Mouse (Mus musculus) megakaryocyte, embryonic 14.5 days (primary cell): ENCODE results near the gene Cd81. TPM values are rescaled to one million over a fixed set of nuclear protein-coding genes. Genes with fewer than 3 reads are reported as not detected.
A peak's percentile ranks its signal among the peaks of the same experiment; 100 is the strongest.

Experiments
- H3K27me3 ChIP-seq: replicated peaks from 2 replicates; pipeline ENCODE3; 2012; ENCODE audit warnings: inconsistent platforms
- H3K36me3 ChIP-seq: replicated peaks from 2 replicates; pipeline ENCODE3; 2012; ENCODE audit warnings: low read length, inconsistent platforms, mixed read lengths
- H3K4me1 ChIP-seq: 2 replicates; pipeline ENCODE4 v1.6.1; 2012; ENCODE audit warnings: inconsistent platforms
- H3K4me3 ChIP-seq: replicated peaks from 2 replicates; pipeline ENCODE3; 2012; ENCODE audit warnings: moderate library complexity, mild to moderate bottlenecking, inconsistent platforms
- H3K9me3 ChIP-seq: 2 replicates; pipeline ENCODE4 v1.6.1; 2012; ENCODE audit warnings: inconsistent platforms
- FLI1 ChIP-seq: IDR thresholded peaks from 2 replicates; pipeline ENCODE4 v1.6.1; 2012; ENCODE audit warnings: low read length, inconsistent platforms, mixed read lengths
- GATA1 ChIP-seq: IDR thresholded peaks from 3 replicates; pipeline ENCODE4 v1.6.1; 2012; ENCODE audit warnings: mixed read lengths, low read length, inconsistent platforms, borderline replicate concordance
- polyA plus RNA-seq: library from polyadenylated mRNA; stranded (reverse); fragments of >175 nt; gene quantifications from 2 replicates; pipeline ENCODE4 v1.2.3, GENCODE M21; 2012; ENCODE audit warnings: low replicate concordance; ENCODE audit not compliant: insufficient read depth

The Cd81 gene
- polyA plus RNA-seq, 1 experiment, result 774 TPM

DNA sequence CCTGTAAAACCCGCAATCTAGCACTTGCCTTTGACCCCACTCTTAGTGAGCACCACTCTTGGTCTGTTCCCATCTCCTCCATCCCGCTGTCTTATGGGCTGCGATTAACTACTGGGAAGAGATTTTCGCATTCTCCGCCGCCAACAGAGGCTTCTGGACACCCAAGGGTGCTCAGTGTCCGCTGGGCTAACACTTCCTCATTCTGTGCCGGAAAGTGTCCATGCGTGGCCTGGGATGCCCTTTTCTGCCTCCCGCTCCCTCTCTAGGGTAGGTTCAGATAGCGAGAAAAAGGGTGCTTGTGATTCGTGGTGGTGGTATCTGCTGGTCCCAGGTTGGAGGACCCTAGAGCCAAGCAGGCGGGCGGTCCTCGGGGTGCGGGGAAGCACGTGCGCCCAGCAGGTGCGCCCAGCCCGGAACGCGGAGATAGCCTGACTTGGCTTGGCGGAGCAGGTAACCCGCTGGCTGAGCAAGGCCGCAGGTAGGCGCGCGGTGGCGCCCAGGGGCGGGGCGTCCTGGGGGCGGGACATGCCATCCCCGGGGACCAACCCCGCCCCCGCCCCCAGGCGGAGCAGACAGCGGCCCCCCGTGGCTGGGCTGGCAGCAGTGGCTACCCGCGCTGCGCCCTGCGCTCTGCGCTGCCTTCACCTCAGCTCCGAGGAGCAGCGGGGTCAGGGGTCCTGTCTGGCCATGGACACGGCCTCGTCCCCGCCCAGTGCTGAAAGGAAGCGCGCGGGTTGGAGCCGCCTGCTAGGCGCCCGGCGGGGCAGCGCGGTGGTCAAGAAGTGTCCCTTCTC lies 54.3 kb downstream of the Cd81 start:
- peak overlapping the region; percentile 69 for H3K4me3 ChIP-seq
- peaks cover 96% of the 10 kb centered on the region for H3K27me3 ChIP-seq
- no peak for TF ChIP-seq FLI1
- TF ChIP-seq GATA1, result no peak
- H3K9me3 ChIP-seq, result no peaks in the 10 kb centered on the region
- H3K36me3 ChIP-seq, result no peaks in the 10 kb centered on the region
- H3K4me1 ChIP-seq, result peaks cover 6% of the 10 kb centered on the region; the same call in 1 of the 2 replicates

DNA sequence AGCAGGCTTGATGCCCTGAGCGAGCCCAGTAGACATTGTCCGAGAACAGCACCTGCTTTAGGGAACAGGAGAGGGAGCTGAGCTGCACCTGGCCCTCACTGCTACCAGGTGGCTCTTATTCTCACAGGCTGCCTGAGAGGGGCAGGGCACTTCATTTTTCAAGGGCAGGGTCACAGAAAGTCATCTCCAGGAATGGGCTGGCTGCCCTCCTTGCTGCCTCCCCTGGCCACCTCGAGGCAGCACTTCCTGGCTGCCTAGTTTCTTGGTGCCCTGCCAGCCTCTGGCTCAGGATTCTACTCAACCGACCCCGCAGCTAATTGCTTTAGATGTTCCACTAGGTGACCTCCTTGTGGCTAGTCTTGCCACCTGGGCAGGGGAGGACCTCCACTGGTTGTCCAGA lies 55.7 kb downstream of the Cd81 start:
- Histone ChIP-seq H3K36me3 (no peaks in the 10 kb centered on the region), H3K27me3 (peaks cover 94% of the 10 kb centered on the region), H3K4me3 (no peak overlapping the region), H3K4me1 (peaks cover 6% of the 10 kb centered on the region; the same call in 1 of the 2 replicates), H3K9me3 (no peaks in the 10 kb centered on the region)
- TF ChIP-seq FLI1, result no peak
- no peak for TF ChIP-seq GATA1

DNA sequence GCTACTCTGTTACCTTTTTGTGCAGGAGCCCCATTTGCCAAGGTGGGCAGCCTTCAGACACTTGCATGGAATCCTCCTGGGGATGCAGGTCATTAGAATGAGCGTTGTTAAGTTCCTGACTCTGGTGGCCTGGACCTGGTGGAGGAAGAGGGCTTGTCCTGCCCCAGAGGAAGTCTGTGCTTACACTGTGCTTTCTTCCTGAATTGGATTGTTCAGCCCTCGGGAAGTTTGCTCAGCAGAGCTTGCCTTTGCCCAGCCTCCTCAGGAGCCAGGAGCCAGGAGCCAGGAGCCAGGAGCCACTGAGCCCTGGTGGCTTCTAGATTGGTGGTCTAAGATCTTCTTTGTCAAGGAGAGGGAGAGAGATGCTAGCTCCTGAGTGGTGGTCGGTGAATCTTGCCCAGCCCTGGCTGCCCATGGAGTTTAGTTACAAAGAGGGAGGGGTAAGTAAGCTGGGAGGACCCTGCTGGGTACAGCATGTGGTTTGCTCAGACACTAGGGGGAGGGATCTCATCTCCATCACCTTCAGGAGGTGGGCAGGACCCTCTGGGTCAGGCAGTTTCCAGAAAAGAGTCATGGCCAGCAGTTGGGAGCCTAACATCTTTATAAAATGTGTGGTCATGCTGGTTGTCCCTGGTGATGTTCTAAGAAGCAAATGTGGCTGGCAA lies 56.6 kb downstream of the Cd81 start:
- Histone ChIP-seq H3K36me3 (no peaks in the 10 kb centered on the region), H3K4me1 (peaks cover 6% of the 10 kb centered on the region; the same call in 1 of the 2 replicates), H3K27me3 (peaks cover 92% of the 10 kb centered on the region), H3K9me3 (no peaks in the 10 kb centered on the region), H3K4me3 (no peak overlapping the region)
- TF ChIP-seq GATA1, result no peak
- no peak for TF ChIP-seq FLI1

DNA sequence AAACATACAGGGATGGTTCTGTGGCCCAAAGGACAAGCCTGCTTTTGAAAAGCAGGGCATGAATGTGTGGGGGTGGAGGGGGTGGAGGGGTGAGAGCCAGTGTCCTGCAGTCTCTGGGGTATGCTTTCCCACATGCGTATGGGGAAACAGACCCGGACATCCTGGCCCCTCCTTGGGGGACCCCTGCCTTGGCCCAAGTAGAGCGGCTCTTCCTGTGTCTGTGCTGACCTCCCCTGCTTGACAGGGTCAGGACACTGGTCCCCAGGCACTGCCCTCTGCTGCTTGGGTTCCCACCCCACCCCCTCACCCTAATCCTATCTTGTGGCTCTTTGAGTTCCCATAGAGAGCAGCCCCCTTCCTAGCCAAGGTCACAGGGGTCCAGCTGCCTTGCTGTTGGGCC lies 57.2 kb downstream of the Cd81 start:
- Histone ChIP-seq H3K27me3 (peaks cover 87% of the 10 kb centered on the region), H3K36me3 (no peaks in the 10 kb centered on the region), H3K4me1 (peaks cover 6% of the 10 kb centered on the region; the same call in 1 of the 2 replicates), H3K4me3 (no peak overlapping the region), H3K9me3 (peaks cover 1% of the 10 kb centered on the region)
- no peak for TF ChIP-seq GATA1
- no peak for TF ChIP-seq FLI1

DNA sequence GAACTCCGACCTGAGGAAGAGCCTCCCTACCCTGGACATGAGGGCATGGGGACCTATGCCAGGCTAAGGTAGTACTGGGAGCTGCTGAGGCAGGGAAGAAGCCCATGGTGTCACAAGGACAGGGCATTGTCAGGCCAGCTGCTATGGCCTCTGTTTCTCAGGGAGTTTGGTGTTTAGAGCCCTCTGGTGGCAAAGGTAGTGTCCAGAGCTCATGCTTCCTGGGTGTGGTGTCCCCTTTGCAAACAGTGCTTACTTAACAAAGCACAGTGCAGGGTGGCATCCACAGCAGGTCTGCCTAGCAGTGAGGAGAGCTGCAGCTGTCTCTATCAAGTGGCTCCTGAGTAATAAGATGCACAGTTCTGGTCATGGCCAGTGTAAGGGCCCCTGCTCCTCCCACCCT lies 58.3 kb downstream of the Cd81 start:
- Histone ChIP-seq H3K4me1 (peaks cover 6% of the 10 kb centered on the region; the same call in 1 of the 2 replicates), H3K4me3 (no peak overlapping the region), H3K36me3 (no peaks in the 10 kb centered on the region), H3K27me3 (peaks cover 79% of the 10 kb centered on the region), H3K9me3 (peaks cover 6% of the 10 kb centered on the region)
- TF ChIP-seq GATA1 (no peak), FLI1 (no peak)

DNA sequence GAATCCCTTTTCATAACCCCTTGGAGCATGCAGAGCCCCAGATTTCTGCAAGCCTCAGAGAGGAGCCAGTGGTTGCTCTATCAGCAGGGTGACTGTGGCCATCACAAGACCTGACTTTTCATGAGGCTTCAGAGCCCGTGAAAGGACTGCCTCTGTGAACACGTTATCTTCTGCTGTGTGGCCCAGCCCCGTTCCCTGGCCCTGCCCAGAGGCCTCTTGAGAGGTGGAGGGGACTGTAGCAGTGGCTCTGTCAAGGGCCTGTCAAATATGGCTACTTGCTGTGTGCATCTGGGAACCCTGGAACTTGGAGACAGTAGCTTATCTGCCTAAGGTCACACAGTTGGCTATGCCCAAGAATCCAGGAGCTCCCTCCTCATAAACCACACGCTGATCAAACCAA lies 59.2 kb downstream of the Cd81 start:
- Histone ChIP-seq H3K27me3 (peaks cover 74% of the 10 kb centered on the region), H3K4me3 (no peak overlapping the region), H3K4me1 (peaks cover 5% of the 10 kb centered on the region; the same call in 1 of the 2 replicates), H3K36me3 (no peaks in the 10 kb centered on the region), H3K9me3 (peaks cover 6% of the 10 kb centered on the region)
- no peak for TF ChIP-seq GATA1
- no peak for TF ChIP-seq FLI1

DNA sequence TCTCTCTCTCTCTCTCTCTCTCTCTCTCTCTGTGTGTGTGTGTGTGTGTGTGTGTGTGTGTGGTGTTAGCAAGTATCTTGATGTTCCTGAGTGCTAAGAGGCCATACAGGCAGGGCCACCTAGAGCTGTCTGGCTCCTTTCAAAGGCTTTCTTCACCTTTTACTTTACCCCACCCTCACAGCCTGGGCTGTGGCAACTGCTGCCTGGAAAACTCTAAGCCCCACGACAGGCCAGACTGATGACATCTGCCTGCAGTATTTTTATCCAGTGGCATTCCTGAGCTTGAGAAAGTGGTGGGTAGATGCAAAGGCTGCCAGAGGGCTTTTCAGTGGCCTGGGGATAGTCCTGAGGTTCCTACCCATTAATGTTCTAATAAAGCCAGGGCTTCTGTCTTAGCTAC lies 59.9 kb downstream of the Cd81 start:
- TF ChIP-seq GATA1, result no peak
- TF ChIP-seq FLI1, result no peak
- Histone ChIP-seq H3K4me3 (no peak overlapping the region), H3K4me1 (no peaks in the 10 kb centered on the region; the same call in 1 of the 2 replicates), H3K27me3 (peaks cover 67% of the 10 kb centered on the region), H3K9me3 (peaks cover 6% of the 10 kb centered on the region), H3K36me3 (no peaks in the 10 kb centered on the region)

DNA sequence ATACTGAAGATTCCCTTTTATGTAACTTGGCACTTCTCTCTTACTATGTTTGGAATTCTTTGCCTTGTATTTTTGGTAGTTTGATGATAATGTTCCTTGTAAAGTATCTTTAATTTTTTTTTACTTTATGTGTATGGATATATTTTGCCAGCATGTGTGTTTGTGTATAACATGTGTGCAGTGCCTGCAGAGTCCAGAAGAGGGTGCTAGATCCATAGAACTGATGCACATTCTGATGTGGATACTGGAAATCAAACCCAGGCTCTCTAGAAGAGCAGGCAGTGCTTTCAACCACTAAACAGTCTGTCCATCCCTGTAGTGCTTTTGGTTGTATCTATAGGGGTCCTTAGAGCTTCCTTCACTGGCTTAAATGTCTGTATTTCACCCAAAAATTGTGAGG lies 62.2 kb downstream of the Cd81 start:
- peaks cover 6% of the 10 kb centered on the region for H3K9me3 ChIP-seq
- no peak for TF ChIP-seq FLI1
- H3K4me3 ChIP-seq, result no peak overlapping the region
- H3K4me1 ChIP-seq, result peaks cover 3% of the 10 kb centered on the region; the same call in 1 of the 2 replicates
- peaks cover 63% of the 10 kb centered on the region for H3K27me3 ChIP-seq
- no peaks in the 10 kb centered on the region for H3K36me3 ChIP-seq

DNA sequence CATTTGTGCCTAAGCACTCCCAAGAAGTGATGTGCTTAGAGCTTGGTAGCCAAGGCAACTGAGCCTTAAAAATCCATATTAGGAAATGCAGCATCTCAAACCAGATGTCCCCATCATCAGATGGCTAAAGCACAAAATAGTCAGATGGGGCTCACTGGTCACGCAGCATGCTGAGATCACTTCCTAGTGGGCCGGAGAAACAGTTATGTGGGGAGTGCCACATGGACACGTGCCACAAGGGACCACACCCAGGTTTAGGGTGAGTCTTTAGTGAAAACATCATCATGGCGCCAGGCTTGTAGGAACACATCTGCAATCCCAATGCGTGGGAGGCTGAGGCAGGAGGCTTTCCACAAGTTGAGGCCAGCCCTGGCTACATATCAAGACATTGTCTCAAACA lies 64.0 kb downstream of the Cd81 start:
- Histone ChIP-seq H3K27me3 (peaks cover 62% of the 10 kb centered on the region), H3K36me3 (no peaks in the 10 kb centered on the region)

More for the DNA sequence above, 64.0 kb downstream of the Cd81 start:
- no peak overlapping the region for H3K4me3 ChIP-seq
- no peak for TF ChIP-seq GATA1
- no peak for TF ChIP-seq FLI1
- peaks cover 6% of the 10 kb centered on the region; the same call in 1 of the 2 replicates for H3K4me1 ChIP-seq
- H3K9me3 ChIP-seq, result peaks cover 6% of the 10 kb centered on the region

Other genes with a start within 250 kb of the Cd81 start
- not detected in 2 replicates for gene Th, start 121.6 kb upstream of the Cd81 start, polyA plus RNA-seq
- gene Ascl2, start 83.5 kb upstream of the Cd81 start, polyA plus RNA-seq, result 2.4 and 6.3 TPM in 2 replicates
- gene Tspan32, start 47.7 kb upstream of the Cd81 start, polyA plus RNA-seq, result 109 and 119 TPM in 2 replicates
- gene Tssc4, start 16.5 kb downstream of the Cd81 start, polyA plus RNA-seq, result 167 and 219 TPM in 2 replicates
- gene Trpm5, start 41.9 kb downstream of the Cd81 start, polyA plus RNA-seq, result not detected in 2 replicates
- gene Kcnq1, start 53.6 kb downstream of the Cd81 start, polyA plus RNA-seq, result not detected in 2 replicates